Mouse (Mus musculus) naive thymus-derived CD4-positive, alpha-beta T cell, adult 2 months (primary cell): ENCODE measurements at regions not wholly inside any gene's neighbourhood (a gene's known extent, or its start where the extent isn't known, plus 50 kb on each side); places are given as distances from the start of the nearest gene placed in this dataset.

Source experiments
- DNase-seq: peaks from one replicate; pipeline ENCODE4 v3.0.0-alpha.2; 2011; ENCODE audit warnings: low read depth

DNA sequence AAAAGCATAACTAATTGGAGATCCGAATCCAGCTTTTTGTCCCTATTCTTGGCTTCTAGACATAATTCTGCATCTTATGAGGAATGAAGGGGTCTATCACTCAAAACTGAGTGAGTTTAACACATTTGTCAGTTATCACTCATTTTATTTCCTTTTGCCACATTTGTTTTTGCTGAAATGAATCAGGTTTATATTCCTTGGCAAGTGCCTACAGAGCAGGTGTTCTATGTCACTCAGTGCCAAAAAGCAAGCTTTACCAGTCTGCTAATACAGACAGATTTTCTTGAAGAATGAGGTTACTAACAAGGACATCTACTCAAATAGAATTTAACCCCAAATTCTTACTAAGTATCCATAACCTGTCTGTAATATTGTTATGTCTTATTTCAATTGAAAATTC, 751.4 kb downstream of the Hace1 start:
- no peak for DNase-seq

GRCm38 (mm10) chr10:46331599-46332283, 754.1 kb downstream of the Hace1 start:
- DNase-seq: no peak

- no peak for DNase-seq
Measured at GRCm38 (mm10) chr10:46333231-46333630, 755.6 kb downstream of the Hace1 start.

DNA sequence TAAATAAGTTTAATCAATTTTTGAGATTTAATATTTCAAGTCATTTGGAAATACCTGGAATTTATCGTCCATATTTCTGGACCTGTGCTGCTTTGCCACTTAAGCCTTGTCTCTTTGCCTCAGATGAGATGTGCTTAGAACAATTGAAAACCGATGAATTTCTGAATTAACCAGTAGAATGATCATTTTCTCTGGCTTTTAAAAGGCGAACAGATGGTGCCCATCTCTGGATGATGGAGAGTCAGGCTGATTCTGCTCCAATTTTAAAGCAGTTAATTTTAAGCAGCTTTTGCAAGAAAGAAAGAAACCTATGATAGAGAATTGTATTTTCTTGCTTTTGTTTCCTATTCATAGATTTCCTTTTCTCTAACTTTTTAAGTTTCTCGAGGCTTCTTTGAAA, 767.7 kb downstream of the Hace1 start:
- no peak for DNase-seq

DNA sequence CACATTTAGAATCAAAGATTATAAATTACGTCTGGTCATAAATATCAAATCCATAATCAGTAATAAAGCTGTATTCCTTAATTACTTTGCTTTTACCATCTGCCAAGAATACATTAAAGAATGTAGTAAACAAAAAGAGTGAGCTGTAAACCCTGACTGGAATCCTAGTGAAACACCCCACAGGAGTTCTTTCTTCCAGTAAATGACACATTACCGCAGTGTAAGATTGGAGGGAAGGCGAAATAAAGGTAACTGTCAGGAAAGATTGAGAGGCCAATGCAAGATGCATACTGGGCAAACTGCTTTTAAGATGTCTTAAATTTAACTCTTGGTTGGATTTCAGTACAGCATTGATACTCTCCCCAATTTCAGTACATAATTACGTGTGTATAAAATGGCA, 772.0 kb downstream of the Hace1 start:
- DNase-seq: no peak

DNA sequence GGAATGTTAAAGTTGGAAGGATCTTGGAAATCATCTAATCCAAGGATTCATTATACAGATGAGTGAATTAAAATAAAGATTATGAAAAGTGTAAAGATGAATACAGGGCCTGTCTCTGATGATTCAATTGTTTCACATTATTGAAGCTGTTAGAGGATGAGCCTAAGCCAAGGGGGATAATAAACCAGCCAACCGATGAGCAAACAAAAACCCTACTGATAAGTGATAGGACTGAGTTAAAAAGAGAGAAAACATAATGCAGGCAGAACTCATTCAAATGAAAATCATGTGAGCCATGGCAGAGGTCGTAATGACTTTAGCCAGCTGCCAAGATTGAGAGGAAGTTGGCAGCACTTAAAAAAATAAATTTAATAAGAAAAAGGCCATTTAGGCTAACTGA, 772.6 kb downstream of the Hace1 start:
- no peak for DNase-seq

DNA sequence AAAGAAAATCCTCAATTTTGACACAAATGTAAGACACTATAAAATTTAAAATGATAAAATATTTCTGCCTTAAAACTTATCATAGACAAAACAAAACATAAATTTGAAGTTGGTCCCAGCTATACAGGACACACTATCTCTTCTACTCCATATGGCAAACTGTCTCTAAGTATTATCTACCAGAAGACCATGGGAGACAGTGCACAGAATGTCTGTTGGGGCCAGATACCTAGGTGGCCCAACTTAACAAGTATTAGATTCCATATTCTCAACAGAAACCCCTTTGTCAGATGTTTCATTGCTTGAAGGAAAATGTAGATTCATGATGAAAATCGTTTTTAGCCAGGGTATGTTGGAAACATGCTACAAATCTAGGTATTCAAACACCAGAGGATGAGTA, 779.1 kb downstream of the Hace1 start:
- no peak for DNase-seq

- DNase-seq: no peak
Measured at GRCm38 (mm10) chr10:46373715-46374475, 796.3 kb downstream of the Hace1 start.

DNA sequence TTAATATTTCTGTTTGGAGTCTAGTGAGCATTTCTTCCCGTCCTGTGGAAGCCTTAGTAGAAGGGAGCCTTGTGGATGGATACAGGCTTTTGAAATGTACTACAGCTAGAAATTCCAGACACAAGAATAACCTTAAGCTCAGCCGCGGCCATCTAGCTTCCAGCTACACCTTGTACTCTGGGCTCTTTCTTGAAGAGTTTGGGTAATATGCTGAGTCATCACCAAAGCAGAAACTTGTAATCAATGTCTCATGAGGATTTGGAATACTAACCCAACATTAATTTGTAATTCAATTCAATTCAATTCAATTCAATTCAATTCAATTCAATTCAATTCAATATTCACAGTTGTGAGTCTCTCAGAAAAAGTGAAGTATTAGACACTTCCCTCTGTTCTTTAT, 797.0 kb downstream of the Hace1 start:
- no peak for DNase-seq

DNA sequence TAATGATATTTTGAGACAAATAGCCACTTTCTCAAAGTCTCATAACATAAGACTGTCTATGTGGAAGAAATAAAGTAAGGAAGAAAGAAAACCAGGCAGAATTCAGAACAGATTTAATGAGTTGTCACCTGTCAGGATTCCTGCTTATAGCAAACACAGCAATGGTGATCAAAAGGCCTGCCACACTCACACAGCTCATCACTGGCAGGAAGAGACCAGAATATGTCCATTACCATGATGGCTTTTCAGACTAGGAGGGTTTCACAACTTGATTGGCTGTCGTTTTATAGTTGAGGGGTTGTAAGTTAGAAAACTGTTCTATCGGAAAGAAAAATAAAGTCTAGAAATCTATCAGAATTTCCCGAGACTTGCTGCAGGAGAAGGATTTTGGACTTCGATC, 819.5 kb downstream of the Hace1 start:
- no peak for DNase-seq

DNA sequence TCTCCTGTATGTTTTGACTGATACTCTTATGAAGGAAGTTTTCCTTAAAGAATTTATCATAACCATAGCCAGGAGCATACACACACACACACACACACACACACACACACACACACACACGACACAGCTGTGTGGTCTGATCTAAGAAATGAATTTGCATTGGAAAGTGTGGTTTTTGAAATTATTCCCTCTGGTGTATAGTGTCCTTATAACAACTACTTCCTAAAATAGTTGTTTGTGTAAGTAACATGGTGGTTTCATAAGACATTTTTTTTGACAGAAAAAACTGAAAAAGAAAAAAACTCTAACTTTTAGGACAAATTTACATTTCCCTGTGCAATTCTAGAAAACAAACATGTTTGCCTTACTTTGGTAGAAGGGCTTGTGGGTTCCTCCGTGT, 826.3 kb downstream of the Hace1 start:
- no peak for DNase-seq
